Mouse (Mus musculus): Measurements from ENCODE around the gene Arhgap24. TPM values are rescaled to one million over a fixed set of nuclear protein-coding genes. Genes with fewer than 3 reads are reported as not detected.

Arhgap24 gene
- total RNA-seq, 2 experiments from 2014 or later, result 0.42 to 0.53 TPM

- no peak for ATAC-seq (replicated peaks; ENCODE audit: low FRiP score, poor library complexity, severe bottlenecking)
Measured at GRCm38 (mm10) chr5:102664988-102665726, 184.0 kb downstream of the Arhgap24 start.

- no peak for ATAC-seq (replicated peaks; ENCODE audit: low FRiP score, poor library complexity, severe bottlenecking)
Measured at GRCm38 (mm10) chr5:102666886-102667285, 185.7 kb downstream of the Arhgap24 start.

DNA sequence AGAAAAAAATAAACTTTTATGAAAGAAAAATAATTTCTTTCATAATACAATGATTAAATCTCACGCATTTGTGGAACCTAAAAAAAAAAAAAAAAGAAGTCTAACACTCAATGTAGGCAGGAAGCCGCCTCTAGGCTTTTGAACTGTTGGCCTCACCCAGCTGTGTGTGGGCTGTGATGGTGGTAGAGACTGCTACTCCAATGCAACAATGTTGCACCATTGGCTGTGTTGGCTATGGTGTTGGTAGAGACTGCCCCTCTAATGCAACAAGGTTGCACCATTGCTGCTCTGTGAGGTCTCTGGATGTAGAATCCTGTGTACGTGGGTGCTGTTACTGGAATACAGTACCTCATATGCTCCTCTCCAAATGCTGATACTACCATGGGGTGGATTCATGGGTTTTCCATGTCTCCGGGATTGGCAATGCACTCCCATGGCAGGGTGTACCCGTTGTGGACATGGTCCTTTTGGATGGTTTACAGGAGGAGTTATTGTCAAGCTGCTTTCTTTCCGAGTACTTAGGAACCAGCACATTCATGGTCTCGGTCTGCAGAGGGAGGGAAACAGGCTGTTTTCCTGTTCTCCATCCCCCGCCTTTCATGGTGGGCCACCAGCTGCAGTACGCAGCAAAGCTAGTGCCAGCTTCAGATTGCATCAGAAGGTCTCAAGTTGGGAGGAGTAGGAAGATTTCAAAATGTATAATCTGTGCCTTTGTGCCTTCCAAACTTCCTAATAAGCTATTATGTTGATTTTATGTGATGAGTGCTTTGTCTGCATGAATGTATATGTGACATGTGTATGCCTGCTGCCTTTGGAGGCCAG, 186.8 kb downstream of the Arhgap24 start:
- no peak for ATAC-seq (replicated peaks; ENCODE audit: low FRiP score, poor library complexity, severe bottlenecking)

GRCm38 (mm10) chr5:102670206-102670605, 189.0 kb downstream of the Arhgap24 start:
- ATAC-seq (replicated peaks; ENCODE audit: low FRiP score, poor library complexity, severe bottlenecking), result no peak

GRCm38 (mm10) chr5:102670731-102671345, 189.6 kb downstream of the Arhgap24 start:
- ATAC-seq (replicated peaks; ENCODE audit: low FRiP score, poor library complexity, severe bottlenecking), result no peak

GRCm38 (mm10) chr5:102675326-102675725, 194.1 kb downstream of the Arhgap24 start:
- ATAC-seq (replicated peaks; ENCODE audit: low FRiP score, poor library complexity, severe bottlenecking), result no peak

- no peak for ATAC-seq (replicated peaks; ENCODE audit: low FRiP score, poor library complexity, severe bottlenecking)
Measured at GRCm38 (mm10) chr5:102677176-102677575, 196.0 kb downstream of the Arhgap24 start.

DNA sequence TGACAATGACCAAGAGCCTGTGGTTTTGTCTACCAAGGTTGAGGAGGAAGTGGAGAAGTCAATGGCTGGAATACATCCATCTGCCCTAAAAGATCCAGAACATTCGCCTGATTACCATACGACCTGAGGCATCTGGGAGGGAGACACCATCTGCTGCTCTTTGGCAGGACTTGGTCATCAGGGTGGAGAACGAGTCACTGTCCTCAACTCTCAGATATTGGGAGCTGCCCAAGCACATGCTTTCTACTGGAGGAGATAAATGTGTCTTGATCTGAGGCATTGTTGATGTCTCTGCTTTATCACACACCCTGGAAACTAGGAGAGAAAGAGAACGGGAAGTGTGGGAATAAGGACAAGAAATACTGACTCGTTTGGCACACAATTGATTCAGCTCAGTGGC, 206.5 kb downstream of the Arhgap24 start:
- no peak for ATAC-seq (replicated peaks; ENCODE audit: low FRiP score, poor library complexity, severe bottlenecking)

DNA sequence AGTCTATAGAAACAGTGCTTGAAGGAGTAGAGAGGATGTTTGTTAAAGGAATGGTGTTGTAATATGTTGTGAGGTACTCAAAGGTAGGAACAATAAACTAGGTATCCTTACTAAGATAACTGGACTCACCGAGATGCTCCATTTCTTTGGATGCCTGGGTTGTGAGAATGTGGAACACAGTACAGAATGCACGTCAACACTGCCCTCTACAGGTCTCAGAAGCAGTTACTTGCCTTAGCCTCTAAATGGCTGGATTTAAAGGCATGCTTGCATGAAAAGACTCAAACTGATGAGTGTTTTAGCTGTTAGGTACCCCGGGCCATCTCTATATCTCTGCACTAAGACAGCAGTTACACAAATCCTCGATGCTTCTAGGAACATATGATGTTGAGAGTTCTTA, 211.3 kb downstream of the Arhgap24 start:
- no peak for ATAC-seq (replicated peaks; ENCODE audit: low FRiP score, poor library complexity, severe bottlenecking)

DNA sequence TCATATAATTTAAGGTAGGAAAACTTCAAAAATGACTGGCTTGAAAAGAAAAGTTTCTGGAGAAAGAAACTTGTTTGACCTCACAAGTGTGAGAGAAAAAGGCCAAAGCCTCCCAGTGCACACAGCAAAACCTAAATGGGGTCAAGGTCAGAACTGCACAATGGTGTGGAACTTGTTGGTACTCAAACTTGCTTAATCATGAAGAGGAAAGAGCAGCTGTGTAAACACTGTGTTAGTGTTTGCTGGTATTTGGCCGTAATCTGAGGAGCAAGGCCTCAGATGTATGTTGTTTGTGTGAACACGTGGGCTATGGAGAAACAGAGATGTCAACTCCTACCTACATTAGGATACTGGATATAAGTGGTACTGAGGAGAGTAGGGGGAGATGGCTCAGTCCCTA, 212.0 kb downstream of the Arhgap24 start:
- no peak for ATAC-seq (replicated peaks; ENCODE audit: low FRiP score, poor library complexity, severe bottlenecking)

GRCm38 (mm10) chr5:102693871-102694270, 212.7 kb downstream of the Arhgap24 start:
- ATAC-seq (replicated peaks; ENCODE audit: low FRiP score, poor library complexity, severe bottlenecking), result no peak

DNA sequence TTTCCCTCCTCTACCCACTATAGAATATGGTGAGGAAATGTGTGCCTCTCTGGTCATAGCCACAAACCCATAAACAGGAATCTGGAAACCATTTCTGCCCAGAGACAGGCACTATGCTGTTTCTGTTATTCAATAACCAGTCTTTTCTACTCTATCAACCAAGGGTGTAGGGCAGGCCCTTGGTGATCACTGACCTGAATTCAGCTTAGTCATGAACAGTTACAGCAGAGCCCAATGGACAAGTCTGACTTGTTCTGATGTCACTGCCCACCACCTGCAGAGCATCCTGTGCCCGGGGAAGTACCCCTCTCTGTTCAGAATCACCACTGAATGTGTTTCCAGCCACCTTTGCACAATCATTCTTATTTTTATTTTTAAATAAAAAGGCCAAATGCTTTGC, 216.6 kb downstream of the Arhgap24 start:
- no peak for ATAC-seq (replicated peaks; ENCODE audit: low FRiP score, poor library complexity, severe bottlenecking)

- no peak for ATAC-seq (replicated peaks; ENCODE audit: low FRiP score, poor library complexity, severe bottlenecking)
Measured at GRCm38 (mm10) chr5:102698396-102698795, 217.2 kb downstream of the Arhgap24 start.

DNA sequence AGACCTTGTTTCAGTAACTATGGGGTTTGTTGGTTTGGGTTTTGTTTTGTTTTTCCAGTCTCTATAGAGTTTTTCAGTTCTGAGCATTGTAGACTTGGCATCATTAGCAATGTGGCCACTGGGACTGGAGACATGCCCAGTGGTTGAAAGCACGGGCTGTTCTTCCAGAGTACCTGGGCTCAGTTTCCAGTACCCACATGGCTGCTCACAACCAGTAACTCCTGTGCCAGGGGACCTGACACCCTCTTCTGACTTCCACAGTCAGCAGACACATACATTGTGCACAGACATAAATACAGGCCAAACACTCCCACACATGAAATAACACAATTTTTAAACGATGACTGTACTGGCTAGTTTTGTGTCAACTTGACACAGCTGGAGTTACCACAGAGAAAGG, 217.7 kb downstream of the Arhgap24 start:
- no peak for ATAC-seq (replicated peaks; ENCODE audit: low FRiP score, poor library complexity, severe bottlenecking)

GRCm38 (mm10) chr5:102702581-102702980, 221.4 kb downstream of the Arhgap24 start:
- no peak for ATAC-seq (replicated peaks; ENCODE audit: low FRiP score, poor library complexity, severe bottlenecking)

DNA sequence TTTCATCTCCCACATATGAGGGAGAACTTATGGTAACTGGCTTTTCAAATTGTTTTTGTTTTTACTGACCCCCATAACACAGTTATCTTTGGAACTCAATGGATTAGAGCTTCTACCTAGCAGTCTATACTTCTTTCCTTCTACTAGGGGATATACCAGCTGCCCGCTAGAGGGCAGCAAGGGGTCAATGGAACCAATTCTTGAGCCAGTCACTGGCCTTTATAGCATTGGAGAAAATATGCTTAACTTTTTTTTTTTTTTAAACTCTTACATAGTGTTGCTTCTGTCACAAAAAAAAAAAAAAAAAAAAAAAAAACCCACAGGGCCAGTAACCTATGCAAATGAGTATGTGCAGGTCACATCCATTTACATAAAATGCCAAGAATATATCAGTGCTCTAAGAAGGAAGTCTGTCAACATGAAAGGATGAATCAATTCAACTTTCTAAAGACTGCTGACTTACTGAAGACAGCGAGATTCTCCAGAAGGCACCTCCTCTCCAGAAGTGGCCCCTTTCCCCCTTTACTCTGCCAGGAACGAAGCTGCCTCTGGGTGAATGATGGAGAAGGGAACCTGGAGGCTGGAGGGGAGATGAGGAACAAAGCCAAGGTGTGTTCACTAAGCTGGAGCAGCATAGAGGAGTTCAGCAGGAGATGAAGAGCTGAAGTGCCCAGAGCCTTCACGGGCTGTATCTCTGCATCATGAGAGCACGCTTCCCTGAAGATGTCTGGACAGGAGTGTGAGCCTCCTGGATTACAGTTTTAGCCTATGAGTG, 222.3 kb downstream of the Arhgap24 start:
- no peak for ATAC-seq (replicated peaks; ENCODE audit: low FRiP score, poor library complexity, severe bottlenecking)

GRCm38 (mm10) chr5:102705170-102705569, 224.0 kb downstream of the Arhgap24 start:
- no peak for ATAC-seq (replicated peaks; ENCODE audit: low FRiP score, poor library complexity, severe bottlenecking)

- no peak for ATAC-seq (replicated peaks; ENCODE audit: low FRiP score, poor library complexity, severe bottlenecking)
Measured at GRCm38 (mm10) chr5:102710336-102710735, 229.1 kb downstream of the Arhgap24 start.

DNA sequence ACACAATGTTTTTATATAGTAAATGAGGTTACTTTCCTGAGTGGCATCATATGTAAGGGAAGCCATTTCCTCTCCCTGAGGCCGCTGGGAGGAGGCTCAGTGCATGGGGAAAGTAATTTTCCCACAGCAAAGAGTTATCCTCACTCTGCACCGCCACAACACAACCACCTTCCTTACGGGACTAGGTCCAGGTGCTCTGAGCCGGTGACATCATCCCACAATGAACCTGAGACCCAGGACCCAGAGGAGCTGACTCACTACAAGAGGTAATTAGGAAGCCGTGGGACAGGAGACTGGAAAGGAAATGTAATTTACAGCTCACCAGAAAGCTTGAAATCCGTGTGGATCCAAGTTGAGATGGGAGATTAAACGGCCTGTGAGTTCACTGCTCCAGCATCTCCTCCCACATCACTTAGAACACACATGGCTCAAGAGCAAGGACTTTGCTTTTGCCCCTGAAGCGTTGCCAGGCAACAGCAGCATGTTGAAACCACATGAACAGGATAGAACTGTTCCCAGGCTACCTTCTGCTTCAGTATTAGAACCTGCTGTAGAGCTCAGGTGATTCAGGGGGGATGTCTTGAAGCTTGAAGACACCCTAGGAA, 238.3 kb downstream of the Arhgap24 start:
- ATAC-seq (replicated peaks; ENCODE audit: low FRiP score, poor library complexity, severe bottlenecking), result no peak

- no peak for ATAC-seq (replicated peaks; ENCODE audit: low FRiP score, poor library complexity, severe bottlenecking)
Measured at GRCm38 (mm10) chr5:102723558-102723957, 242.4 kb downstream of the Arhgap24 start.

Data from erythroid progenitor cell, adult 5-6 weeks (primary cell).